Mouse (Mus musculus): ENCODE data around the gene Jazf1. TPM values are rescaled to one million over a fixed set of nuclear protein-coding genes. Genes with fewer than 3 reads are reported as not detected.

Jazf1 gene
- total RNA-seq, 2 experiments from 2014 or later = 4.6 to 6.3 TPM

GRCm38 (mm10) chr6:52724805-52725439, 343.5 kb downstream of the Jazf1 start:
- peak; percentile 58 to 64 for DNase-seq (ENCODE audit: low spot score in 2 of 2)

Other genes with a start within 250 kb of the Jazf1 start
- 1 to 10 TPM; 1.5 to 3.2 TPM for gene Creb5, start 218.6 kb upstream of the Jazf1 start, total RNA-seq (2021)

Data from adrenal gland, adult 18-20 months (tissue).